Mouse (Mus musculus): ENCODE measurements around the gene Alg14. TPM values are rescaled to one million over a fixed set of nuclear protein-coding genes. Genes with fewer than 3 reads are reported as not detected.

Gene Alg14
- total RNA-seq (2022) = 10 to 100 TPM; 29.3 to 43.6 (median 33.2) TPM

- peak; percentile 98 for DNase-seq
Measured at GRCm38 (mm10) chr3:121291560-121292258, at the start of gene Alg14. Alg14 (plus strand) TSS chr3:121291773.

- no peak for DNase-seq
Measured at GRCm38 (mm10) chr3:121242111-121242936, 49.2 kb upstream of the Alg14 start.

DNA sequence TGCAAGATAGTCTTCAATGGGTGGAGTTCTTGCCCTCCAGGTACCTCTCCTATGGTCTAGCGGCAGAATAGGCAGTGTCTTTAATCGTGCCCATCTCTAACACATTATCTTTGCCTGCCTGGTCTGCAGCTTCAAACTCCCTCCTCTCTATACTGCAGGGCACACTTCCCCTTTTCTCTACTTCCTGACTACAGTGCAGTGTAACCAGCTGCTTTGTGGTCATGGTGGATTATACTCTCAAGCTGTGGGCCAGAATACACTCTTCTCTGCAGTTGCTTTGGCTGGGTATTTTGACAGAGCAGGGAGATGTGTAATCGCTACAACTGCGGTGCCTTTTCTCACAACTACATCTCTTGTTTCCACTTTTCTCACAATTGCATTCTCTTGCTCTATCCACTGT, 48.6 kb upstream of the Alg14 start:
- DNase-seq = no peak

DNA sequence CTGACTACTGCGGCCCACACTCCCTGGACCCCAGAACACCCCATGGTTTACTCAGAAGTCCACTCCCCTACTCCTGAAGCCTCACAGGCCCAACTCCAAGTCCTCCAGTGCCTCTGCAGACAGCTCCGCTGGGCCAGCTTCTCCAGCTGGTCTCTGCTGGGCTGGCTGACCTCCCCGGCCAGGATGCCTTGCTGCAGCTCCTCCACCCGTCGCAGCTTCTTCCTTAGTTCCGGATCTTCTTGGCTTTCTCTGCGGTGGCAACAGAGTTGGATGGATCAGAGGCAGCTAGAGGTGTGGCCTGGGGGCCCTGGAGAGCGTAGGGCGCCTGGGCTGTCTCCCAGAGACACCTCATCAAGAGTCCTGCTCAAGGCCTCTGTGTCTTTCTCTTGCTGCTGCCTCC, 41.5 kb upstream of the Alg14 start:
- DNase-seq = no peak

DNA sequence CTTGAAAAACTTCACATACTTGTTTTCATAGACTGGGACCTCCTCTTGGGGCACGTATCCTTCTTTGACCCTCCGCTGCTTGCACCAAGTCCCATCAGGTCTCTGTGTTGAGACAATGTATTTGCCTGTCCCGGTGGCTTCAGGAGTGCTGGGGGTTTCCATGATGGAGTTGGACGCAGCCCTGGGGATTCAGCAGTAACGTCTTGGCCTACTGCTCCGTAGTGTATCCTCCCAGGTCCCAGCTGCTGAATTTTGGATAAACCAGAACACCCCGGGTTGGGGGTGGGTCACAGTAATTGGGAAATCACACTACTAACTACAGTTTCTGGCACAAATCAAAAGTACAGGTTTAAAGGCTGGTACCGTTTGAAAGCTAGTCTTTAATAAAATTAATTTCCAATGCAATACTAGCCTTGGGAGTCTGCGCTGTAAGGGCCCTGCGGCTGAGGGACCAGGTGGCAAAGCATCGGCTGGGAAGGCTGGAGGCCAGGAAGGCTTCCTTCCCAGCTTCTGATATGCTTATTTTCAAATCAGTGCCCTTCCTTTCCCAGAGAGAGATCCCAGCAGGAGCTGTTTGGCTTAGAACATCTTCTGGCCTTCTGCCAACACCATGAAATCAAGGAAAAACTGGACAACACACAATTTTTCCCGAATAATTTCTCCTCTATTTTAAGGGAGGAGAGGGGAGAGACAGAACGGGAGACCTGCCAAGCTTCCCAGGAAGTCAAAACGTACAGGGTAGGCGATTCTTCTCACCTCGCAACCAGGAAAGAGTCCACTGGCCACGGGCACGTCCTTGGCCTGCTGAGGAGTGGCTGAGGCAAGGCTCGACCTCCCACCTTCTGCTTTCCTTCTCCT, 40.8 kb upstream of the Alg14 start:
- DNase-seq = no peak

DNA sequence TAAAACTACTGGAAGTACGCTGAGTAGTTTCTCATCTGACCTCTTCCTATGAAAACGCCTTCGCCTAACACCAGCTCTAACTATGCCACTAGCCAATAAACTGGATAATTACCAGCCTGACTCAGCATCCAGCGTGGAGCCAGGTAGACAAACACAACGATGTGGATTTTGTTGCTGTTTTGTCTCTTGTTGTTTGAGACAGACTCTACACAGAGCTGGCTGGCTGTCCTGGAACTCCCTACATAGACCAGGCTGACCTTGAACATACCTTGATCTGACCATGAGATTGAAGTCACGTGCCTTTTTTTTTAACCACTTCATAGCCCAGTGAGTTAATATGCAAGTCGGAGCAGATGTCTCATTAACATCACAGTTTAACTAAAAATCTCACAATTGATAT, 36.1 kb upstream of the Alg14 start:
- DNase-seq = no peak

DNA sequence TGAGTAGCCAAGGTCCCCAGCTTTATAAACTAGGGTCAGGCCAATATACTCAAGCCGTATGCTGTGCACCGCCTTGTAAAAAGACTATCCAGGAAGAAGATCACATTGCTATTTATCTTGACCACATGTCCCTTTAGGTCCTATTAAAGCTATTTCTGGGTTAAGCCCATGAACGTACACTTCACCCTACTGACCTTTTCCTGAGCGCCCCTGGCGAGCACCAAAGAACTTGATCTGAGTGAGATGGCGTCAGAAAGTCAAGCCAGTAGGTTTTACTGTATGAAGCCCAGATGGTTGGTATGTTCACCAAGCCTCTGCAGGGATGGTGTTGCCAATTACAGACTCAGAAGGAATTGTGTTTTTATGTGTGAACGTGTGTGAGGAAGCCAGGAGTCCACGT, 35.4 kb upstream of the Alg14 start:
- no peak for DNase-seq

DNA sequence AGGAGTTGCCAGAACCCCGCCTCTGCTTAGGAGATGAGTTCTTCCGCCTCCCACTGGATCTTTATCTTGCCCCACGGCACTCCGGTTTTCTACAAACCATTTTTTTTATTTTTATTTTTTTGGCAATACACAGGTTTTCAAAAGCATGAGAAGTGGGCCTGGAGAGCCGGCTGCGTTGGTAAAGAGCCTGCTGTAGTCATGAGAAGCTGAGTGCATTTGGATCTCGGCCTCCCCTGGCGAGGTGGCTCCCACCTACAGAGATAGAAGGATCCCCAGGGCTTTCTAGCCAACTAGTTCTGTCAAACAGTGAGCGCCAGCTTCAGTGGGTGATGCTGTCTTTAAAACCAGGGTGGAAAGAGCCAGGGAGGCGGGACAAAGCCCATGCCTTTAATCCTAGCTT, 34.2 kb upstream of the Alg14 start:
- no peak for DNase-seq

DNA sequence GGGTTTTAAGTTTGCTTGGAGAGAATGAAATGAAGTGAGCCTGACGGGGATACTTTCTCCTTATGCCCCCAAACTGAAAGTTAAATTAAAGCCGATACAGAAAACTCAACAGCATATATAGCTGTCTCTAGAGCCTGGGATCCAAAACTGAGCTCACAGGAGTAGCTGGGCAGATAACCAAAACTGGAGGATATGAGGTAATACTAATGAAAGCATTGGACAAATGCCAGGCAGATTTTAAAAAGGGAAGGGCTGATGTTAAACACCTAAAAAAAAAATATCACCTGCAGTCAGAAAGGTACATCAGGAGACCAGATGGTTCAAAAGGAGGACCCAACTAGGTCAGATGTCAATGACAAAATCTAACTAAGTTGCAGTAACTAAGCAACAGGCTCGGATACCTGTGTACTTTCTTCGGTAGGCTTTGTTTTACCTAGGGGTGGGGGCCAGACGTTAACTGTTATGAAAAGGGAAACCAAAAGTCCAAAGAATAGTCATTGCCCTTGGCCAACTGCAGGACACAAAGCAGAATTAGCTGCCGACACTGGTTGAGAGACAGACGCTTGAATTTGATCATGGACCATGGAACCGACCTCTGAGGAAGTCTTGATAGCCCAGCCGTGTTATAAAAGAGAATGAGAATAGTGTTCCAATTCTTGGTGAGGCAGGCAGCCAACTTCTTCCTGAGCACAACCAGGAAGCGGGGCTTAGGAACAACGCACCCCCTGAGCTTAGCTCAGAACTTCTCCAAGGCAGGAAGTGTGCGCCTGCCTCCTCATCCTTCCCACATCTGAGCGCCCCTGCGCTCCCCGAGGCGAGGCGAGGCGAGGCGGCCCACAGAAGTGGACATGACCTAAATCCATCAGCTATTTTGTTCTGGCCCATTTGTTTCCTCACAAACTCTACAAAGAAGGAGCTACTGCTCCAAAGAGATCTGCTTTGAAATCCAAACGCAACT, 32.8 kb upstream of the Alg14 start:
- DNase-seq = no peak

DNA sequence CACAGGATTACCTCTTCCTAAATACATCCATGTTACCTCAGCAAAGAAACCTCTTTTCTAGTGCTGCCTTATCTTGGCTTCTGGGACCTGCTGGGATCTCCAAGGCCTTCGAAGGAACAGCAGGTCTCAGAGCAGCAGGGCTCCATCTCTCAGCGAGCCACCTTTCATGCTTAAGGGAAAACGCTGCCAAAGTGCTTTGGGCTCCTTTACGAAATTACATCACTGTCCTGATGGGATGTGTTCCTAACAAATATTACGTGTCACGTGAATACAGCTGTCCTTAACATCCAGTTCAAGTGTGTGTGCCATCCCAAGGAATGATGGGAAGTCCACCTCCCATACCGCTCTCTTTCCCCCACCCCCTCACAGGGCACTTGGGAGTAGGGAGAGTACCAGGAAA, 31.5 kb upstream of the Alg14 start:
- no peak for DNase-seq

GRCm38 (mm10) chr3:121260831-121261230, 30.7 kb upstream of the Alg14 start:
- no peak for DNase-seq

- no peak for DNase-seq
Measured at GRCm38 (mm10) chr3:121261251-121261650, 30.3 kb upstream of the Alg14 start.

- no peak for DNase-seq
Measured at GRCm38 (mm10) chr3:121261939-121262520, 29.5 kb upstream of the Alg14 start.

- DNase-seq = peak; percentile 35
Measured at GRCm38 (mm10) chr3:121262521-121263204, 28.9 kb upstream of the Alg14 start.

- peak; percentile 46 for DNase-seq
Measured at GRCm38 (mm10) chr3:121263205-121263548, 28.4 kb upstream of the Alg14 start.

- DNase-seq = no peak
Measured at GRCm38 (mm10) chr3:121264242-121264641, 27.3 kb upstream of the Alg14 start.

GRCm38 (mm10) chr3:121267283-121267682, 24.3 kb upstream of the Alg14 start:
- DNase-seq = no peak

DNA sequence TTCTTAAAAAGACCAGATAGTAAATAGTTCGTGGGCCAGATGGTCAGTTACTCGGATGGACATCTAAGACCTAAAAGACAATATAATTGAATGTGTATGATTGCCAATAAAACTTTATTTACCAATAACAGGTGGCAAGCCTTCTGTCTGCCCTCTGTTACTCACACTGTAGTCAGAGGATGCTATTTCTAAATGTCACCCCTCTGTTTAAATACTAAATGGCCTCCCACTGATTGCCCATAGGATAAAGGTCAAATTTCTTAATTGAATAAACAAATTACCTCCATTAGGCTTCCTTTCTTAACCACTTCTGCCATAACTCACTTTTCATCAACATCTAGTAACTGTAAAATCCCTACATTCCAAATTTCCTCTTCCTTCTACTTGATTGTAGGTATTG, 19.0 kb upstream of the Alg14 start:
- DNase-seq = no peak

DNA sequence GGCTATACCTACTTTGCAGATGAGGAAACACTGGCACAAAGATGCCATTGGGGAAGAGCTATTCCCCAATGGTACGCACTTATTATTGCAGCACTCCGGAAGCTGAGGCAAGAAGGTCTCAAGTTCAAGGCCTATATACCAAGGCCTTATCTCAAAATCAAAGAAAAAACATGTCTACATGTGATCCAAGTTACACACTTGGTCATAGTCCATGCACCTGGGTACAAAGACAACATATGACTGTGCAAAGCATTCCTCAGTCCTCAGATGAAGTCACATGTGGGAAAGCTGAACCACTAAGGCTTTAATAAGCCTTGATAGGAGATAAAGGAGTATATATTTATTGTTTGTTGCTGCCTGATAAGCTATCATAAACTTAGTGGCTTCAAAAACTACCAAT, 17.6 kb upstream of the Alg14 start:
- no peak for DNase-seq

- no peak for DNase-seq
Measured at GRCm38 (mm10) chr3:121277009-121277408, 14.6 kb upstream of the Alg14 start.

DNA sequence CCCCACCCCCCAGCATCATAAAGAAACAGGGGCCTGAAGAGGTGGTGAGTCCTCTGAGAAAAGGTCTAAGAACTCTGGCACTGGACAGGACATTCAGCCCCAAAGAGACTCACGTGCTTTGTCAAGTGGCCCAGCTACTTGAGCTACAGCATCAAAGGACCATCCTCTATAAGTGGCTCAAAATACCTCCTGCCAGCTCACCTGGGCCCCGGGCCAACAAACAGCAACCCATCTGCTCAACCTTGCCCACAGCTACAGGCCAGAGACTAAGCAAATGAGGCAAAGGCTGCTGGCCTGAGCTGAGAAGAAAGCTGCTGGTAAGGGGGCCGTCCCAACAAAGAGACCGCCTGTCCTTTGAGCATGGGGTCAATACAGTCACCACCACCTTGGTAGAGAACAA, 14.0 kb upstream of the Alg14 start:
- DNase-seq = no peak
